Mouse (Mus musculus): ENCODE measurements around the gene BC030500. TPM values are rescaled to one million over a fixed set of nuclear protein-coding genes. Genes with fewer than 3 reads are reported as not detected.

BC030500 gene
- total RNA-seq (2021): not detected
- long read RNA-seq, experiment 1: 0 reads
- long read RNA-seq, experiment 2: 0 reads

DNA sequence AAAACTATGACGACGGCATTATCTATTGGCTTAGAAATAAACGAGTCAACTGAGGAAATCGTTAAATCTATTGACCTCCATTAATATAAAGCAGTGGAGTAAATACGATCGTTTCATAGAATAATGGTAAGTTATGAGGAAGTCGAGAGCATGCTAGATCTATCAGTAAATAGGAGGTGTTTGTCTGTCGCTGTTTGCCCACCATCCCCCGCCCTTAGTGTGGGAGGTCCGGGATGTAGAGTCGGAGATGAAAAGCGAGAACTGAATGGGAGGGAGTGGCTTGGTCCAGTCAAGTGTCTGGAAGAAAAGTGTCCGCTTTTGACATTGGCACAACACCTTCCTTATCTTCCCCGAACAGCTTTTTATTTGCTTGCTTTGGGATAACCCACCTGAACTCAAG is at the start of gene BC030500:
Gene BC030500, plus strand, starts transcription at position 79 of the 400 bp plus-strand sequence.
- intact Hi-C loops (cut with DNase I): no loop called here
- no peak for DNase-seq

DNA sequence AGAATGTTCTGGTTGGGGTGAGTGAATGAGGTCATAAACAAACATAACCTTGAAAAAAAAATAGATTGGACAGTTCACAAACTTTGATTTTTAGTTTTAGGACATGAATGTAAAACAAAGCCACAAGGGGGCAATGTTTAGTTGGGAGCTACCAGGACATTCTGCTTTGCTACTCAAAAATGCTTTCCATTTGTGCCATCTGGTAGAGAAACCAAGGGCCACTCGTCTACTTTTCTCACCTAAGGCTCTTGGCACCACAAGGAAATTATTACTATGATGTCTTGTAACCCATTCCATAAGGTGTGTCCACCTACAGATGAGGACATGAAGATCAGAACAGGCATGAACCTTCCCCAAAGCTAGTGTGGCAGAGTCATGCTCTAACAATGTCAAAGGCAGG is 25.1 kb upstream of the BC030500 start:
- DNase-seq: no peak
- intact Hi-C loops (cut with DNase I): loop anchor here (10.0 kb wide), 1 partner anchor 1578 kb away; no protein-coding TSS in a partner anchor

GRCm38 (mm10) chr8:58890591-58890990 is 21.0 kb upstream of the BC030500 start:
- intact Hi-C loops (cut with DNase I): no loop called here
- DNase-seq: no peak

DNA sequence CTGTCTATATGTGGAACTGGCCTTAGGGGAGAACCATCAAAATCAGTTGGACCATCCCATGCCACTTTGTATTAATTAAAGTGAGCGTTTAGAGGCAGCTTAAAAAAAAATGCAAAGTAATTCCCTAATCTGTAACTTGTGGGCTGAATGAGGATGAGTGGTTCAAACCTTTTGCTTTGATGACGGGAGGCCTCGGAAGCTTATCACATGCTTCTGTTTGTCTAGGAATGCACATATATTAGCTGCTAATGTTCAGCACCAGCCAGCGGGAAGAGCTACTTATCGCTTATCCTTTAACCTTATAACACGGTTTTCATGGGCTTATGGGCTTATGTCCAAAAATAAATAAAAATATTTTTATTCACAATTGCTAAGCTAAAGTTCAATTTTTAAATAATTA is 15.6 kb upstream of the BC030500 start:
- DNase-seq: no peak
- intact Hi-C loops (cut with DNase I): no loop called here

GRCm38 (mm10) chr8:58904465-58904864 is 7.1 kb upstream of the BC030500 start:
- no peak for DNase-seq
- intact Hi-C loops (cut with DNase I): no loop called here

DNA sequence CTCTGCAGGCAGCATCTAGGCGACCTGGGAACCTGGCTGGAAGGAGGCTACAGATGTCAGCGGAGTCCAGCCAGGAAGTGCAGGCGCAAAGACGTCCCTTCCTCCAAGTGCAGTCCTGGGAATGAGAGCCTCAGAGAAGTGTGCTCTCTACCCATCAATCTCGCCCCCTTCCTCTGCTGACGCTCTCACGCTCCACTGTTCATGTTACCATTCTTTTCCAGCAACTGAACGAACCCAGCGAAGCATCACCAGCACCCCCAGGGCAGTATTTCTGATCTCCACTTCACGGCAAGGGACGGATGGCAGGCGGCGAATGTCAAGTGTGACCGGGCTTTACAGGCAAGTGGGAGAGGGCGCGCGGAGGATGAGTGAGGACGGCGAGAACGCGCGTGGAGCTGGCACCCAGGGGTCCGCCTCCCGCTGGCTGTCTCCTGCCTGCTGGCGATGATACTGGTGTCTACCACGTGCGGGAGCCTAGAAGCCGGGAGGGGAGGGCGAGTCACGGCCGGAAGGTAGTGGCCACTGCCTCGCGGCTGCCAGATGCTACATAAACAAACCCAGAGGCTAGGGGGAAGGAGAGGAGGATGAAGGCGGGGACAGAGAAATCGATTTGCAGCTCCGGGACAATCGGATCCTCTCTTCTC is 763 bp downstream of the BC030500 start, which contains the start of gene Galntl6:
Gene Galntl6, minus strand, starts transcription at position 445 of the 644 bp plus-strand sequence.
- intact Hi-C loops (cut with DNase I): no loop called here
- DNase-seq: no peak

GRCm38 (mm10) chr8:58912840-58913639 is 1.5 kb downstream of the BC030500 start:
- intact Hi-C loops (cut with DNase I): no loop called here
- peak in 1 of 2 experiments; percentile 5 for DNase-seq

- no peak for DNase-seq
- intact Hi-C loops (cut with DNase I): no loop called here
Observed at GRCm38 (mm10) chr8:58913640-58913968, 2.0 kb downstream of the BC030500 start.

DNA sequence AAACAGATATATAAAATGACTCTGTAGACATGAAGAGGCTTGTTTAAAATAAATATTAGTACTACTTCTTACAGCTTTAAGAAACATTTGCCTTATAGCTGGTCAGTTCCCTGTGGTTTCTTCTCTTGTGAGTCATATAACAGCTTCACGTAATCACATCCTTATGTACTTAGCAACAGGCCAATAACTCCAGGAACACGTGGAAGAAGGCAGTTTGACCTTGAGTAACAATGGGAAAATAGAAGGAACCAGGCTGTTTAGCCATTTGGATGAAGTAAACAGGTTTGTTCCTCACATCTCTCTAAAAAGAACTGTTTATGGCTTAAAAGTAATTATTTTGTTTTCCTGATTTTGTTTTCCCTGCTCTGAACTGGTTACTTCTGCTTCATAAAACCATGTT is 3.6 kb downstream of the BC030500 start:
- intact Hi-C loops (cut with DNase I): no loop called here
- DNase-seq: no peak

- DNase-seq: no peak
- intact Hi-C loops (cut with DNase I): no loop called here
Observed at GRCm38 (mm10) chr8:58931066-58931465, 19.5 kb downstream of the BC030500 start.

GRCm38 (mm10) chr8:58943773-58944172 is 32.2 kb downstream of the BC030500 start:
- intact Hi-C loops (cut with DNase I): no loop called here
- no peak for DNase-seq

- DNase-seq: no peak
- intact Hi-C loops (cut with DNase I): no loop called here
Observed at GRCm38 (mm10) chr8:58957195-58957739, 45.7 kb downstream of the BC030500 start.

Other genes starting within 250 kb of the BC030500 start
- gene Galntl6, start 885 bp downstream of the BC030500 start, total RNA-seq (2021): not detected

Measured in heart, postnatal 14 days (tissue).